Mouse (Mus musculus): ENCODE results near the gene Commd8. TPM values are rescaled to one million over a fixed set of nuclear protein-coding genes. Genes with fewer than 3 reads are reported as not detected.
"Not testable (repeated sequence)": the region's sequence is repeated elsewhere in the genome, so short reads cannot be mapped to it uniquely, and the experiment has no call there.

Gene Commd8
- polyA plus RNA-seq, 1 experiment from 2014 or later = 153 TPM

- no peaks in the 10 kb centered on the region for H3K27me3 ChIP-seq (replicated peaks; ENCODE audit: low read depth, poor library complexity, severe bottlenecking)
- peaks cover 13% of the 10 kb centered on the region for H3K4me1 ChIP-seq
- peaks cover 60% of the 10 kb centered on the region for H3K36me3 ChIP-seq (replicated peaks)
- WGBS = 92% methylated on average over 5 of the region's 5 CpGs
- no peaks in the 10 kb centered on the region for H3K9me3 ChIP-seq
- DNase-seq (ENCODE audit: low spot score) = no peak
- H3K4me3 ChIP-seq = no peak overlapping the region
- H3K27ac ChIP-seq (replicated peaks) = no peak overlapping the region
Measured at GRCm38 (mm10) chr5:72162855-72163254, 5.1 kb downstream of the Commd8 start.

DNA sequence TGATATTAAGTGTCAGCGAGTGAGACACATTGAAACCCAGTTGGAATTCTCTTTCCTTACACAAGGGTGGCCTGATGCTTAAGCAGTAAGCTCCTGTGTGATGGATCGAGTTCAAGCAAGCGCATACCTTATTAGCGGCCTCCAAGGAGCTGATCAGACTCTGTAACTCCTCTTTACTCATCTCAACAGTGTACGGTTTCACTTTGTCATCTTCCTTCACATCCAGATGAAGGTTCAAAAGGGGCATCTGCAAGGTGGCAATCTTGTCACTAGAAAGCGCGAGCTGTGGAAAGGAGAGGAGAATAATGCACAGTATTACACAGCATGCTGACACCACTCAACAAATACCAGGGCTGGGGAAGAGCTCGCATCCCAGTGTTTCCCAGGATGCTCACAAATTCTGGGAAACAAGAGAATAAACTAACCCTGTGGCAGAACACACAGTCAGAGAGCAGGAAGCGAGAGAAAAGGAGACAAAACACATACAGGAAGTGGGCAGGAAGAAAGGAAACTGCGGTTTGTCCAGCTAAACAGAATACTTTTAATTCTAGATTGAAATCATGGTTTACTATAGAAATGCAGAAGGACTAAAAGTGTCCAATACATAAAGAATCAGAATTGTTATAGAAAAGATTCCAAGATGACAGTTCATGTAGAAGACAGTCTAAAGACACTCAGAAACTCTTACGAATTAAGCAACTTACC lies 7.1 kb downstream of the Commd8 start:
- no peaks in the 10 kb centered on the region for H3K9me3 ChIP-seq
- no peak overlapping the region for H3K27ac ChIP-seq (replicated peaks)
- WGBS = 92% methylated on average over 11 of the region's 11 CpGs
- no peaks in the 10 kb centered on the region for H3K27me3 ChIP-seq (replicated peaks; ENCODE audit: low read depth, poor library complexity, severe bottlenecking)
- H3K4me3 ChIP-seq = no peak overlapping the region
- DNase-seq (ENCODE audit: low spot score) = no peak
- peaks cover 78% of the 10 kb centered on the region for H3K36me3 ChIP-seq (replicated peaks)
- H3K4me1 ChIP-seq = no peaks in the 10 kb centered on the region

- Histone ChIP-seq H3K4me3 (no peak overlapping the region), H3K36me3 (replicated peaks) (peaks cover 88% of the 10 kb centered on the region), H3K27me3 (replicated peaks; ENCODE audit: low read depth, poor library complexity, severe bottlenecking) (no peaks in the 10 kb centered on the region), H3K9me3 (no peaks in the 10 kb centered on the region), H3K27ac (replicated peaks) (no peak overlapping the region), H3K4me1 (no peaks in the 10 kb centered on the region)
- DNase-seq (ENCODE audit: low spot score) = no peak
- WGBS = 85% methylated on average over 6 of the region's 6 CpGs
Measured at GRCm38 (mm10) chr5:72159537-72159936, 8.5 kb downstream of the Commd8 start.

- DNase-seq (ENCODE audit: low spot score) = no peak
- H3K27me3 ChIP-seq (replicated peaks; ENCODE audit: low read depth, poor library complexity, severe bottlenecking) = no peaks in the 10 kb centered on the region
- H3K4me3 ChIP-seq = no peak overlapping the region
- H3K27ac ChIP-seq (replicated peaks) = no peak overlapping the region
- no peaks in the 10 kb centered on the region for H3K4me1 ChIP-seq
- peaks cover 82% of the 10 kb centered on the region for H3K36me3 ChIP-seq (replicated peaks)
- no peaks in the 10 kb centered on the region for H3K9me3 ChIP-seq
- 91% methylated on average over 12 of the region's 12 CpGs for WGBS
Measured at GRCm38 (mm10) chr5:72158667-72159066, 9.3 kb downstream of the Commd8 start.

GRCm38 (mm10) chr5:72156598-72156997 lies 11.4 kb downstream of the Commd8 start:
- H3K27me3 ChIP-seq (replicated peaks; ENCODE audit: low read depth, poor library complexity, severe bottlenecking) = no peaks in the 10 kb centered on the region
- H3K27ac ChIP-seq (replicated peaks) = no peak overlapping the region
- WGBS = 94% methylated on average over 5 of the region's 5 CpGs
- peaks cover 65% of the 10 kb centered on the region for H3K36me3 ChIP-seq (replicated peaks)
- H3K4me3 ChIP-seq = no peak overlapping the region
- no peaks in the 10 kb centered on the region for H3K4me1 ChIP-seq
- DNase-seq (ENCODE audit: low spot score) = no peak
- H3K9me3 ChIP-seq = no peaks in the 10 kb centered on the region

DNA sequence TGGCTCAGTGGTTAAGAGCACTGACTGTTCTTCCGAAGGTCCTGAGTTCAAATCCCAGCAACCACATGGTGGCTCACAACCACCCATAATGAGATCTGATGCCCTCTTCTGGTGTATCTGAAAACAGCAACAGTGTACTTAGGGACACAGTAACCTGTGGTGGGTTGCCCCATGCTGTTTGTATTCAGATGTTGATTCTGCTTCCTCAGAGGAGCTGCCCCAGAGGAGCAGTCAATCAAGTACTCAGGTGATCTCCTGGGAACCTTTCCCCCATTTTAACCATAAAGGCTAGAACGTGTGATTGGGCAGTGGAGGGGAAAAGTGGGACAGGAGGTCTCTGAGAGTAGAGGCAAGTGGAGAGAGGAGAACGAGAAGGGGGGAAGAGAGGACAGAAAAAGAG lies 12.3 kb downstream of the Commd8 start:
- DNase-seq (ENCODE audit: low spot score); H3K27me3 ChIP-seq (replicated peaks; ENCODE audit: low read depth, poor library complexity, severe bottlenecking); H3K4me3 ChIP-seq; H3K9me3 ChIP-seq; H3K4me1 ChIP-seq; H3K27ac ChIP-seq (replicated peaks): not testable (repeated sequence)
- WGBS = 78% methylated on average over 3 of the region's 3 CpGs
- peaks cover 56% of the 10 kb centered on the region for H3K36me3 ChIP-seq (replicated peaks)

DNA sequence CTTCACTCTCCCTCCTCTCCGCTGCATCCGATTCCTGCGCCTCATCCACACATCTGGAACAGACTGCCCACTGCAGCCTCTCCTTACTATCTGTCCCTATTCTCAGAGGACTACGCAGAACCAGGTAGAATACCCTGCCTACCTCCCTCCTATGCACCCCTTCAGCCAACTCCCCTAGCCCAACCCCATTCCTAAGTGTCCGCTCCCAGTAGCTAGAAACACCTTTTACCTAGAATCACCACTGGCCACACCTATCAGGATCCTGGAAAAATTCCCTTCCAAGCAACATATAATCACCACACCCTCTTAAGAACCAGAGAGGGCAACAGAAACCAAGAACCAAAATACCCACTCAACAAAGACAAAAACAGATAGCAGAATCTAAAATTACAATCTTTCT lies 17.1 kb downstream of the Commd8 start:
- H3K36me3 ChIP-seq (replicated peaks) = peaks cover 11% of the 10 kb centered on the region
- H3K27me3 ChIP-seq (replicated peaks; ENCODE audit: low read depth, poor library complexity, severe bottlenecking) = no peaks in the 10 kb centered on the region
- H3K4me1 ChIP-seq = 0 out of 2 replicates have a peak, but pooled peaks cover 8% of the 10 kb centered on the region
- H3K27ac ChIP-seq (replicated peaks) = no peak overlapping the region
- H3K9me3 ChIP-seq = no peaks in the 10 kb centered on the region
- WGBS = 94% methylated on average over 5 of the region's 5 CpGs
- no peak overlapping the region for H3K4me3 ChIP-seq
- DNase-seq (ENCODE audit: low spot score) = no peak

DNA sequence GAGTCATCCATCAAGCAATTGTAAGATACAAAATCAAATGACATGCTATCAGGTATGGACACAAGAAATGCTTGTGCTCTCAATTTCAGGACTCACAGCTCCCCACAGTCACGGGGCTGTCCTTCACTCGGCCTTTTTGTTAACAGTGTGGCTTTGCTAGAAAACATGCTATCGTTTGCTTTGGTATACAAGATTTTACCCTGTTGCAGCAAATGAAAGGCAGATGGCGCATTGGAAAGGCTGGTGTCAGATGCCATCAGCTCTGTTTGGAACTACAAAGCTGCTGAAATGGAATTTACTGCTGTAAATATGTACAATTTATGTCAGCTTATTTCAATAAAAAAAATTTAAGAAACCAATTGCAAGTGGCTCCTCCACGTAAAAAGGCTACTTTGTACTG lies 19.3 kb downstream of the Commd8 start:
- no peaks in the 10 kb centered on the region for H3K36me3 ChIP-seq (replicated peaks)
- 0 out of 2 replicates have a peak, but pooled peaks cover 8% of the 10 kb centered on the region for H3K4me1 ChIP-seq
- no peaks in the 10 kb centered on the region for H3K27me3 ChIP-seq (replicated peaks; ENCODE audit: low read depth, poor library complexity, severe bottlenecking)
- DNase-seq (ENCODE audit: low spot score) = peak; percentile 31
- H3K9me3 ChIP-seq = no peaks in the 10 kb centered on the region
- WGBS = 59% methylated on average over 5 of the region's 5 CpGs
- H3K4me3 ChIP-seq = no peak overlapping the region
- H3K27ac ChIP-seq (replicated peaks) = no peak overlapping the region

DNA sequence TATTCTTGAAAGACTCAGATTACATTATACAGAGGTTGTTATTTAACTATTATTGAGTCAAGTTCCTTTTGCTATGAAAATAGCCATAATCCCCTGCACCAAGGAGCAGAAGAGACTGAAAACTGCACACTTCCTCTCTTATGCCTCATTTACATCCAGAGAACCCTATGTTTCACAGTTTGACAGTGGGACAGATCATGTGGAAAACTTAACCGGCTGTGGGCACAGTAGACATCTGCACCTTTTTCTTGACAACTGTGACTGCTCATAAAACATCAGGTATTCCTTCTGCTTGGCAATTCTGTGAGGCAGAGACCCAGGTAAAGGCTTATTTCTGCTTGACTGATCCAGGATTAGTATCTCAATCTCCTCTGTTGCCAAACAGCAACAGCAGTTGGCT lies 28.4 kb downstream of the Commd8 start:
- Histone ChIP-seq H3K4me1 (no peaks in the 10 kb centered on the region), H3K9me3 (no peaks in the 10 kb centered on the region), H3K27me3 (replicated peaks; ENCODE audit: low read depth, poor library complexity, severe bottlenecking) (no peaks in the 10 kb centered on the region), H3K4me3 (no peak overlapping the region), H3K36me3 (replicated peaks) (no peaks in the 10 kb centered on the region), H3K27ac (replicated peaks) (no peak overlapping the region)
- WGBS = 84% methylated on average over 1 of the region's 1 CpGs
- no peak for DNase-seq (ENCODE audit: low spot score)

GRCm38 (mm10) chr5:72138256-72138655 lies 29.7 kb downstream of the Commd8 start:
- Histone ChIP-seq H3K27me3 (replicated peaks; ENCODE audit: low read depth, poor library complexity, severe bottlenecking) (no peaks in the 10 kb centered on the region), H3K9me3 (no peaks in the 10 kb centered on the region), H3K4me1 (no peaks in the 10 kb centered on the region), H3K4me3 (no peak overlapping the region), H3K36me3 (replicated peaks) (no peaks in the 10 kb centered on the region), H3K27ac (replicated peaks) (no peak overlapping the region)
- 85% methylated on average over 7 of the region's 7 CpGs for WGBS
- no peak for DNase-seq (ENCODE audit: low spot score)

- H3K4me1 ChIP-seq = no peaks in the 10 kb centered on the region
Measured at GRCm38 (mm10) chr5:72133906-72134305, 34.1 kb downstream of the Commd8 start.

GRCm38 (mm10) chr5:72126681-72127080 lies 41.3 kb downstream of the Commd8 start:
- H3K27ac ChIP-seq (replicated peaks) = no peak overlapping the region
- H3K36me3 ChIP-seq (replicated peaks) = no peaks in the 10 kb centered on the region
- H3K9me3 ChIP-seq = no peaks in the 10 kb centered on the region
- DNase-seq (ENCODE audit: low spot score) = no peak
- 91% methylated on average over 4 of the region's 4 CpGs for WGBS
- H3K27me3 ChIP-seq (replicated peaks; ENCODE audit: low read depth, poor library complexity, severe bottlenecking) = no peaks in the 10 kb centered on the region
- no peak overlapping the region for H3K4me3 ChIP-seq
- no peaks in the 10 kb centered on the region for H3K4me1 ChIP-seq

More at GRCm38 (mm10) chr5:72133906-72134305, 34.1 kb downstream of the Commd8 start:
- no peak for DNase-seq (ENCODE audit: low spot score)
- no peak overlapping the region for H3K27ac ChIP-seq (replicated peaks)
- 55% methylated on average over 2 of the region's 2 CpGs for WGBS
- no peaks in the 10 kb centered on the region for H3K9me3 ChIP-seq
- no peaks in the 10 kb centered on the region for H3K27me3 ChIP-seq (replicated peaks; ENCODE audit: low read depth, poor library complexity, severe bottlenecking)
- no peak overlapping the region for H3K4me3 ChIP-seq
- no peaks in the 10 kb centered on the region for H3K36me3 ChIP-seq (replicated peaks)

- H3K4me3 ChIP-seq = no peak overlapping the region
- no peak for DNase-seq (ENCODE audit: low spot score)
- H3K27me3 ChIP-seq (replicated peaks; ENCODE audit: low read depth, poor library complexity, severe bottlenecking) = no peaks in the 10 kb centered on the region
- H3K4me1 ChIP-seq = no peaks in the 10 kb centered on the region
- H3K27ac ChIP-seq (replicated peaks) = no peak overlapping the region
- no peaks in the 10 kb centered on the region for H3K36me3 ChIP-seq (replicated peaks)
- 90% methylated on average over 6 of the region's 6 CpGs for WGBS
- no peaks in the 10 kb centered on the region for H3K9me3 ChIP-seq
Measured at GRCm38 (mm10) chr5:72122414-72123037, 45.5 kb downstream of the Commd8 start.
